Mouse (Mus musculus): ENCODE measurements at regions not wholly inside any gene's neighbourhood (a gene's known extent, or its start where the extent isn't known, plus 50 kb on each side); places are given as distances from the start of the nearest gene placed in this dataset.
"Not testable (repeated sequence)": the region's sequence is repeated elsewhere in the genome, so short reads cannot be mapped to it uniquely, and the experiment has no call there.

- no peak for ATAC-seq (replicated peaks; ENCODE audit: insufficient number of reproducible peaks, low FRiP score, low TSS enrichment, poor library complexity, severe bottlenecking)
Measured at GRCm38 (mm10) chr8:116021691-116022090, 314.1 kb upstream of the Maf start.

GRCm38 (mm10) chr8:115995320-115995719 lies 287.7 kb upstream of the Maf start:
- no peak for ATAC-seq (replicated peaks; ENCODE audit: insufficient number of reproducible peaks, low FRiP score, low TSS enrichment, poor library complexity, severe bottlenecking)

GRCm38 (mm10) chr8:115991989-115992388 lies 284.4 kb upstream of the Maf start:
- ATAC-seq (replicated peaks; ENCODE audit: insufficient number of reproducible peaks, low FRiP score, low TSS enrichment, poor library complexity, severe bottlenecking) = no peak

- no peak for ATAC-seq (replicated peaks; ENCODE audit: insufficient number of reproducible peaks, low FRiP score, low TSS enrichment, poor library complexity, severe bottlenecking)
Measured at GRCm38 (mm10) chr8:115983397-115983796, 275.8 kb upstream of the Maf start.

GRCm38 (mm10) chr8:115982326-115982725 lies 274.7 kb upstream of the Maf start:
- no peak for ATAC-seq (replicated peaks; ENCODE audit: insufficient number of reproducible peaks, low FRiP score, low TSS enrichment, poor library complexity, severe bottlenecking)

GRCm38 (mm10) chr8:115981426-115981825 lies 273.8 kb upstream of the Maf start:
- ATAC-seq (replicated peaks; ENCODE audit: insufficient number of reproducible peaks, low FRiP score, low TSS enrichment, poor library complexity, severe bottlenecking) = no peak

- no peak for ATAC-seq (replicated peaks; ENCODE audit: insufficient number of reproducible peaks, low FRiP score, low TSS enrichment, poor library complexity, severe bottlenecking)
Measured at GRCm38 (mm10) chr8:115980616-115981015, 273.0 kb upstream of the Maf start.

GRCm38 (mm10) chr8:115977152-115977551 lies 269.6 kb upstream of the Maf start:
- no peak for ATAC-seq (replicated peaks; ENCODE audit: insufficient number of reproducible peaks, low FRiP score, low TSS enrichment, poor library complexity, severe bottlenecking)

GRCm38 (mm10) chr8:115974706-115975105 lies 267.1 kb upstream of the Maf start:
- no peak for ATAC-seq (replicated peaks; ENCODE audit: insufficient number of reproducible peaks, low FRiP score, low TSS enrichment, poor library complexity, severe bottlenecking)

- not testable (repeated sequence) for ATAC-seq (replicated peaks; ENCODE audit: insufficient number of reproducible peaks, low FRiP score, low TSS enrichment, poor library complexity, severe bottlenecking)
Measured at GRCm38 (mm10) chr8:115971351-115971750, 263.8 kb upstream of the Maf start.

- no peak for ATAC-seq (replicated peaks; ENCODE audit: insufficient number of reproducible peaks, low FRiP score, low TSS enrichment, poor library complexity, severe bottlenecking)
Measured at GRCm38 (mm10) chr8:115968121-115968520, 260.5 kb upstream of the Maf start.

- no peak for ATAC-seq (replicated peaks; ENCODE audit: insufficient number of reproducible peaks, low FRiP score, low TSS enrichment, poor library complexity, severe bottlenecking)
Measured at GRCm38 (mm10) chr8:115965981-115966380, 258.4 kb upstream of the Maf start.

- ATAC-seq (replicated peaks; ENCODE audit: insufficient number of reproducible peaks, low FRiP score, low TSS enrichment, poor library complexity, severe bottlenecking) = no peak
Measured at GRCm38 (mm10) chr8:115955371-115955770, 247.8 kb upstream of the Maf start.

- ATAC-seq (replicated peaks; ENCODE audit: insufficient number of reproducible peaks, low FRiP score, low TSS enrichment, poor library complexity, severe bottlenecking) = no peak
Measured at GRCm38 (mm10) chr8:115953783-115954470, 246.3 kb upstream of the Maf start.

- ATAC-seq (replicated peaks; ENCODE audit: insufficient number of reproducible peaks, low FRiP score, low TSS enrichment, poor library complexity, severe bottlenecking) = no peak
Measured at GRCm38 (mm10) chr8:115952496-115952895, 244.9 kb upstream of the Maf start.

GRCm38 (mm10) chr8:115948916-115949315 lies 241.3 kb upstream of the Maf start:
- no peak for ATAC-seq (replicated peaks; ENCODE audit: insufficient number of reproducible peaks, low FRiP score, low TSS enrichment, poor library complexity, severe bottlenecking)

- ATAC-seq (replicated peaks; ENCODE audit: insufficient number of reproducible peaks, low FRiP score, low TSS enrichment, poor library complexity, severe bottlenecking) = no peak
Measured at GRCm38 (mm10) chr8:115948036-115948435, 240.4 kb upstream of the Maf start.

- no peak for ATAC-seq (replicated peaks; ENCODE audit: insufficient number of reproducible peaks, low FRiP score, low TSS enrichment, poor library complexity, severe bottlenecking)
Measured at GRCm38 (mm10) chr8:115942731-115943509, 235.3 kb upstream of the Maf start.

GRCm38 (mm10) chr8:115929472-115930210 lies 222.0 kb upstream of the Maf start:
- ATAC-seq (replicated peaks; ENCODE audit: insufficient number of reproducible peaks, low FRiP score, low TSS enrichment, poor library complexity, severe bottlenecking) = no peak

- ATAC-seq (replicated peaks; ENCODE audit: insufficient number of reproducible peaks, low FRiP score, low TSS enrichment, poor library complexity, severe bottlenecking) = no peak
Measured at GRCm38 (mm10) chr8:115921889-115922288, 214.3 kb upstream of the Maf start.
